Mouse (Mus musculus): ENCODE measurements at regions not wholly inside any gene's neighbourhood (a gene's known extent, or its start where the extent isn't known, plus 50 kb on each side); places are given as distances from the start of the nearest gene placed in this dataset.
"Not testable (repeated sequence)": the region's sequence is repeated elsewhere in the genome, so short reads cannot be mapped to it uniquely, and the experiment has no call there.

GRCm38 (mm10) chr16:51169294-51169693, 578.3 kb upstream of the Ccdc54 start:
- no peak for DNase-seq (ENCODE audit: low spot score)

- DNase-seq (ENCODE audit: low spot score): no peak
These were observed 569.8 kb upstream of the Ccdc54 start for GRCm38 (mm10) chr16:51160768-51161167.

DNA sequence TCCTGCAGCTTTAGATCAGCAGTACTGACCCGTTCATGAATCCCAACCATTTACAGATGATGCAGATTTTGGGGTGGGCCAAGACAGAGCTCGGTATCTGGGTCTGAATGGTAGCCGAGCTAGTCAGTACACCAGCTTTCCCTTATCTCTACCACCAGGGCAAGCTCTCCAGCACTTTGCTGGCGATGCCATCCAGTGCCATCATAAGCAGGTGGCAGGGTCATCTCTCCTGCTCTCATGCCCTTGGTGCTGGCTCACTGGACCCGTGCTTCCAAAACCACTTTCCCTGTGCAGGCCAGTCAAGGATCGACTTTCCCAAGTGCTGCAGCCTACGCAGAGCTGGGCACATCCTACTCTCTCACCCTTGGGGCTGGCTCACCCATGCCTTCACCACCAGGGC, 547.6 kb upstream of the Ccdc54 start:
- DNase-seq (ENCODE audit: low spot score): no peak

GRCm38 (mm10) chr16:51119835-51120234, 528.9 kb upstream of the Ccdc54 start:
- DNase-seq (ENCODE audit: low spot score): peak; percentile 63

- DNase-seq (ENCODE audit: low spot score): no peak
These were observed 527.4 kb upstream of the Ccdc54 start for GRCm38 (mm10) chr16:51118365-51118764.

DNA sequence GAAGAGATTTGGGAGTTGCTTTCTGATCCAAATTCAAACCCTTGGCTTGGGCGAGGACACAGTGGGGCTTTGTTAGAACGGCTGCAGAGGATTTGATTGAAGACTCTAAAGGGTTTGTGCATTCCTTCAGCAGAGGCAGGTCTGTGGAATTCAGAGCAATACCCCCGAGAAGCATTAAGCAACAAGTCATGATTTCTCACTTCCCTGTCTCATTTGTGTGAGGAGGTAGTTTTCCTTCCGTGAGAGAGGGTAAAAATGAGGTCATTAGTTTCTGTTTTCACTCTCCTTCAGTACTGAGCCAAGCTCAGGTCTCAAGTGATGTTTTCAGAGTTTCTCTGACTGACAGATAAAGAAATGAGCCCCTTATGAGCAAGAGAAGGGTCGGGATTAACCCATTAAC, 526.9 kb upstream of the Ccdc54 start:
- no peak for DNase-seq (ENCODE audit: low spot score)

DNA sequence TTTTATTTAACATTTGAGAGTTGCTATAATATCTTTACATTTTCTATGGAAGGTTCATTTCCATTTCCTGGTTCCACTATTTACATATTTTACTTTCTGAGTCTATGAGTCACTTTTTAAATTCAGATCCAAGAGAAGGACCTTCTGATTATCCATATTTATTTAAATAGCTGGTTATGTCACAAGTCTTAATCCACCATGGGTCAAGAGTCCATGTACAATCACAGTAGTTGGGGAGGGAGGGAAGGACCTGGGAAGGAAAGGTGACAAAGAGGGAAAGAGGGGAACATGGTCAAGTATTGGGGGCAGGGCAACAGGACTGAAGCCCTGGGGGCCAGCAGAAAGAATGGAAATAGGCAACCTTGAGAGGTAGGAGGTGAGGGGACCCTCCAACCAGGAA, 518.9 kb upstream of the Ccdc54 start:
- no peak for DNase-seq (ENCODE audit: low spot score)

DNA sequence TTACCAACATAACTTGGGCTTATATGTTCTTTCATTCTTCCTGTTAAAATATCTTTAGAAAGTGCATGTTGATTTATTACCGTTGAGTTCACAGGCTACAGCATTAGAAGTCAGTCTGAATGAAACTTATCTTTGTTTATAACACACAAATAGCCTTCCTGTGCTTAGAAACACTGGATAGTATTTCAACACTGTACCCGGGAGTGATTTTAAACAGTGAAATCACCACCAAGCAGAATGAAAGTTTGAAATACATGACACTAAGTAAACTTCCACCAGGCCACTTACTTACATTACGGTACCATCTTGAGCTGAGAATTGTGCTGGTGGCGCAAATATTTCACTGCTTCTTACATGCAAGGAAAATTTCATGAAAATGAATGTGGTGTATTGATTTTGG, 516.5 kb upstream of the Ccdc54 start:
- no peak for DNase-seq (ENCODE audit: low spot score)

DNA sequence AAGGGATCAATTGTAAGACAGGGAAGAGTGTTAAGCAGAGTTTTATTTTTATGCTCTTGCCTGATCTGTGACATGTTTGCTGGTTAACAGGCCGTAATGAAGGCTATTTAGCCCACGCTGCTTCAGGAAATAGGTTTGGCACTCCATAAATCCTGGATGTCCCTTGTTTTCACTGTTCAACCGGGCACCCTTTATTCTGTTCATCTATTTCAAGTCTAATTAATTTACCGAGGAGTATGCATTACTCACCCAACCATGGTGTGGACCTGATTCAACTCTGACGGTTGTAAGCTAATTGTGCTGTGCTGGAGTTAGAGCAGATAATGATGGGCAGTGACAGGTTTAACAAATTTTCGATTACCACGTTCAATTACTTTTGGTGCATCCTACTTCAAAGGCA, 495.6 kb upstream of the Ccdc54 start:
- DNase-seq (ENCODE audit: low spot score): no peak

DNA sequence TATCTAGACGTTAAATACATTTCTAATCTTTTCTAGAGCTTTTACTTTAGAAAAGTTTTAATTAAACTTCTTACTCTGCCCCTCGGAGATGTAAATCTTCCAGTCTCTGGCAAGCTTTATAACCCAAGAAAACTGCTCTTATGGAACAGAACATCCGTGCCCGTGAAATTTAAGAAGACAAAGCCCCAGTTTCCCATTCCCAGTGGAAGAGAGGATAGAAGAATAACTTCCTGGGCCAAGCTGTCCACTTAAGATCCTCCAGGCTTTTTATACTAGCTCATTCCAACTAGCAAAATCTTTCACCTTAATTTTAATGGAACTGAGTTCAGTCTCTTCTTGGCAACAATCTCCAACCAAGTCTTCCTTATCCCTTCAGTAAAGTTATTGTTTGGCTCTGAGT, 489.2 kb upstream of the Ccdc54 start:
- DNase-seq (ENCODE audit: low spot score): no peak

GRCm38 (mm10) chr16:51048650-51049049, 457.7 kb upstream of the Ccdc54 start:
- no peak for DNase-seq (ENCODE audit: low spot score)

- no peak for DNase-seq (ENCODE audit: low spot score)
These were observed 457.2 kb upstream of the Ccdc54 start for GRCm38 (mm10) chr16:51048169-51048568.

DNA sequence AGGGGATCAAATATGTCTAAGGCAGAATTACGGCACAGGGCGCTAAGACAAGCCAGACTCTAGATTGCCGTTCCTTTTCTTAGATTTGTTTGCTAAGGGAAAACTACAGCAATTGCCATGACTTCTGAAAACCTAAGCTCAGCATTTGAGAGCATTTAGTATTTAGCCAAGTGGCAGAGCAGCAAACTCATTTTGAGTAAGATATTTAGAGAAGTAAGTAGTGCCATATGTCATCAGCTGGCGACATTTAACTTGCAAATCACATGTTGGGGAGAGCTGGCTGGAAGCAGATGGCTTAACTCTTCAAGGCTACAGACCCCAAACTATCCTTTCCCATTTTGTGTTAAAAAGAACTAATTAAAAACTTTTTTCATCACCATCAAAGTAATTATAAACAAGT, 450.4 kb upstream of the Ccdc54 start:
- DNase-seq (ENCODE audit: low spot score): peak; percentile 34

GRCm38 (mm10) chr16:51002876-51003275, 411.9 kb upstream of the Ccdc54 start:
- DNase-seq (ENCODE audit: low spot score): no peak

DNA sequence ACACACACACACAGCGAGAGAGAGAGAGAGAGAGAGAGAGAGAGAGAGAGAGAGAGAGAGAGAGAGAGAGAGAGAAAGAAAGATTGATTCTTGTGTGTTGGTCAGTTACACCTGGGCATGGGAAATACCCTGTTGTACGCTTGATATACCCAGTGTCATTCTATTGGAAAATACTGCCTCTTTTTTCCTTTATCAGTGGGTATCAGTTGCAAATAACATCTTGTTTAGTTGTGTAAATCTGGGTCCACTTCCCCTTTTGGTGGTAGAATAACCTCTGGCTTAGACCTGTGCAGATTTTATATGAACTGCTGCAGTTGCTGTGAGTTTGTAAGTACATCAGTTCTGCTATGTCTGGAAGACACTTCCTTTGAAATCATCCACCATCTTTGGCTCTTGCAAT, 373.4 kb upstream of the Ccdc54 start:
- no peak for DNase-seq (ENCODE audit: low spot score)

DNA sequence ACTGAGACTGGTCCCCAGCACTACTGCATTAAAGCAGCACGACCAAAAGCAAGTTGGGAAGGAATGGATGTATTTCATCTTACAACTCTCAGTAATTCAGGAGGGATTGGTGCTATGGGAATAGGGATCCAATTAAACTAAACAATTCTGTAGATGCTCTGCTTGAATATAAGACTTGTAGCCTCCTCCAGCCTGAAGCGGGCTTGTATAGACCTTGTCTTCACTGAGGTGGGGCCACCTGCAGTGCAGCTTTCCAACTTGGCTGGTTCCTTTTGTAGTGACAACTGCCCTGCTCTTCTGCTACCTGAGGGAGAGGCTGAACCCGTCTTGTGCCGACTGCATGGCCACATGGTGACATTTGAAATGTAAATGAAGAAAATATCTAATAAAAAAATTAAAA, 353.1 kb upstream of the Ccdc54 start:
- no peak for DNase-seq (ENCODE audit: low spot score)

GRCm38 (mm10) chr16:50943581-50943980, 352.6 kb upstream of the Ccdc54 start:
- DNase-seq (ENCODE audit: low spot score): not testable (repeated sequence)

- no peak for DNase-seq (ENCODE audit: low spot score)
These were observed 351.3 kb upstream of the Ccdc54 start for GRCm38 (mm10) chr16:50942291-50942690.

GRCm38 (mm10) chr16:50939316-50939715, 348.4 kb upstream of the Ccdc54 start:
- DNase-seq (ENCODE audit: low spot score): no peak

GRCm38 (mm10) chr16:50907732-50908131, 316.8 kb upstream of the Ccdc54 start:
- DNase-seq (ENCODE audit: low spot score): no peak

DNA sequence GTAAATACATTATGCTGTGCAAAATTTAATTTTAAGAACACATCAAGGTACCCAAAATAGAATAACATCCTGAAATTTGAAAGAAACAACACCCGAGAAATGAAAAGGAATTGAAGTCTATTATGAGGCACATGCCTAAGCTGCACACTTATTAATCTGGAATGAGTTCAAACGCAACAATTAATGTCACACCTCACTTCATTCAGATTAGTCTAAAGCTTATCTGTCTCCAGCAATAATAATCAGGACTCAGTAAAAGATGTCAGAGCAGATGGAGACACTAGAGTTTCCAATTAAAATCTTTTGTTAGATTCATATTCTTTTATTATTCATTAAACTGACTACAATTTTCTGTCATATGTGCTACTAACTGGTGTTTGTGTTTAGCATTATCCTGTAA, 308.2 kb upstream of the Ccdc54 start:
- DNase-seq (ENCODE audit: low spot score): no peak

DNA sequence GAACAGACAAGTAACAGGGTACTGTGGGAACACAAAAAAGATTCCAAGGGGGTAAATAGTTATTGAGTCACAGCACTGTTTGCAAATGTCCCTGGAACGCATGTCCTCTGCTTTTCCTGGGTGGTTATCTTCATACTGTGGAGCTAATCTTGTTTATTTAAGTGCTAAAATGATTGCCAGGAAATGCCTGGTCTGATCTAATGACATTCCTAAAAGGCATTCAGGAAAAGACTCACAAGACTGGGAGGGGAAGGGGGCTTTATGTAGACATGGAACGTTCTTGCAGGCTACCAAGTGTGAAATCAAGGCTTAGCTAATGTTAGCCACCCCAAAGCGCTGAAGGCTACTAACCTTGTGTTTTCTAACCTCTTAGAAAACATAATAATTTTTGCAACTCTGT, 287.0 kb upstream of the Ccdc54 start:
- DNase-seq (ENCODE audit: low spot score): no peak

DNA sequence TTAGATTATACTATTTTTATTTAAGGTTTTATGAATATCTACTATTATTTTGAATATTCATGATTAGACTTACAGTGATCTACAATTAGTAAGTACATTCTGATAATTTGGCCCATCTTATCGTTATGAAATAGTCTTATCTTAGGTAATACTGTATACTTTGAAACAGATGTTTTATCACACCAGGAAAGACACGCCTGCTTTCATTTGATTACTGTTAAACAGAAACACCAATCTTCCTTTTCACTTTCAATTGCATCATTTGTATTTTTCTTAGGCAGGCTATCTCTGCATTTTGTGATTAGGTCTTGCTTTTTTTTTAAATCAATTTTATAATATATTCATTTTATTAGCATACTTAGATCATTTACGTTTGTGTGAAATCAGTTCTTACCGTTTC, 280.4 kb upstream of the Ccdc54 start:
- no peak for DNase-seq (ENCODE audit: low spot score)

DNA sequence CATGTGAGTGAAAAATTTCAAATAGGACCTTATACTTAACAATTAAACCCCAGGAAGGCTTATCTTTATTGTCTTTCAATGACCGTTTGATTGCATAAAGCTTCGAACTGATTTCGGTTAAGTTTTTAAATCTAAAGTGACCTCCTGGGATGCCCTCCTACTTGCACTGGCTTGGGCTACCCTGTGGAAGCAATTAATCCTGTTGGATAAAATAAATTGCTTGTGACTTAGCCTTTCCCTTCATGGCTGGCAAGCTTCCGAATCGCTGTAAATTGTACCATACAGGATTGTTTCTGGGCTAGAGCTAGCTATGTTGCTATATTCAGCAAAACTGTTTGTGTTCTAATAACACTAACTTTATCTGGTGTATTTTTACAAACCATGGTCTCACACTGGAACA, 272.6 kb upstream of the Ccdc54 start:
- DNase-seq (ENCODE audit: low spot score): no peak

GRCm38 (mm10) chr16:50859513-50859912, 268.6 kb upstream of the Ccdc54 start:
- no peak for DNase-seq (ENCODE audit: low spot score)

Data from layer of hippocampus, adult 11-12 months (tissue).